Mouse (Mus musculus): ENCODE results near the gene Prkaca.

DNA sequence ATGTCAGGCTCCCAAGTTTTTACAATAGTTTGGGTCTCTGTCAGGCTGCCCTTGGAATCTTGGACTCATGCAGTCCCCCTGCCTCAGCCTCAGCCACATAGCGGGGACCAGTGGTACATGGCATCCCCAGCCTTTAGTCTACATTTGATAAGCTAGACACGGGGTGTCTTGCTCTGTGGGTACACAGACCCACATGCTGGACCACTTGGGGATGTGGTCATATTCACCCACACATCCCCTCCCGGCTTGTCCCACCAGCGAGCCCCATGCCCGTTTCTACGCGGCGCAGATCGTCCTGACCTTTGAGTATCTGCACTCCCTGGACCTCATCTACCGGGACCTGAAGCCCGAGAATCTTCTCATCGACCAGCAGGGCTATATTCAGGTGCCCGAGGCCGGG is 17.4 kb downstream of the Prkaca start:
- TF ChIP-seq RCOR1 (conservative IDR thresholded peaks at IDR 0.05; ENCODE audit: low read depth, low read length) (no peak), POLR2A (IDR thresholded peaks at IDR 0.05; ENCODE audit: low read depth, low read length) (no peak), CTCF (conservative IDR thresholded peaks at IDR 0.05 in 1 of 2, IDR thresholded peaks at IDR 0.05 in 1 of 2; ENCODE audit: low read depth in 2 of 2, low read length in 2 of 2) (no peak), HCFC1 (IDR thresholded peaks at IDR 0.05; ENCODE audit: low read depth, low read length) (no peak), EP300 (IDR thresholded peaks at IDR 0.05; ENCODE audit: low read length) (no peak), ELF1 (IDR thresholded peaks at IDR 0.05; ENCODE audit: low read depth, low read length) (no peak), MAX (IDR thresholded peaks at IDR 0.05; ENCODE audit: low read length) (no peak), MAZ (IDR thresholded peaks at IDR 0.05; ENCODE audit: low read depth, low read length) (no peak)
